Mouse (Mus musculus) liver, embryonic 14.5 days (tissue): ENCODE results near the gene Vmn1r203. TPM values are rescaled to one million over a fixed set of nuclear protein-coding genes. Genes with fewer than 3 reads are reported as not detected.
"Not testable (repeated sequence)": the region's sequence is repeated elsewhere in the genome, so short reads cannot be mapped to it uniquely, and the experiment has no call there.

ENCODE experiments used
- ATAC-seq: fragments of 200-750 bp; cut with Nextera tagmentation; 2 replicates; pipeline ENCODE4 v1.8.0; 2017; ENCODE audit warnings: moderate number of reproducible peaks, mild to moderate bottlenecking, moderate library complexity; ENCODE audit not compliant: insufficient read depth
- DNase-seq, 3 experiments: peaks; one replicate each; pipeline ENCODE4 v3.0.0-alpha.2; 2012 to 2013; ENCODE audit warnings: low read depth in 3 of 3, low spot score in 3 of 3
- H3K27ac ChIP-seq: fragments of 300-500 bp; sonication (generic); 2 replicates; pipeline ENCODE4 v1.5.1; 2014; ENCODE audit warnings: moderate library complexity, mild to moderate bottlenecking, control low read depth, inconsistent platforms
- H3K27me3 ChIP-seq: fragments of 300-500 bp; sonication (generic); 2 replicates; pipeline ENCODE4 v1.6.1; 2014; ENCODE audit warnings: mild to moderate bottlenecking, low read length, moderate library complexity; ENCODE audit not compliant: control insufficient read depth, insufficient read depth
- H3K36me3 ChIP-seq: fragments of 300-500 bp; sonication (generic); replicated peaks from 2 replicates; pipeline ENCODE4 v1.6.1; 2014; ENCODE audit warnings: low read depth; ENCODE audit not compliant: control insufficient read depth, insufficient read depth
- H3K4me1 ChIP-seq, 2 experiments: fragments of 200-500 bp in 1 of 2; fragments of 300-500 bp in 1 of 2; sonication (generic) in 1 of 2; replicated peaks; 2 replicates each; pipeline ENCODE4 v1.6.1; 2012 to 2014; ENCODE audit warnings: antibody characterized with exemption in 1 of 2, inconsistent platforms in 1 of 2, low read length in 1 of 2; ENCODE audit not compliant: control insufficient read depth in 2 of 2, insufficient read depth in 2 of 2
- H3K4me2 ChIP-seq: fragments of 300-500 bp; sonication (generic); 2 replicates; pipeline ENCODE4 v1.6.1; 2014; ENCODE audit warnings: low read depth, mild to moderate bottlenecking, control low read depth, moderate library complexity
- H3K4me3 ChIP-seq, 2 experiments: fragments of 200-500 bp in 1 of 2; fragments of 300-500 bp in 1 of 2; sonication (generic) in 1 of 2; 2 replicates each; pipeline ENCODE4 v1.5.1; 2012 to 2014; ENCODE audit warnings: low read depth in 2 of 2, low read length in 2 of 2, mild to moderate bottlenecking in 2 of 2, control low read depth in 1 of 2, inconsistent platforms in 1 of 2, moderate library complexity in 1 of 2; ENCODE audit not compliant: insufficient read depth in 1 of 2
- H3K9ac ChIP-seq: fragments of 300-500 bp; sonication (generic); replicated peaks from 2 replicates; pipeline ENCODE4 v1.6.1; 2014; ENCODE audit warnings: mild to moderate bottlenecking, control low read depth, moderate library complexity
- H3K9me3 ChIP-seq: fragments of 300-500 bp; sonication (generic); 2 replicates; pipeline ENCODE4 v1.6.1; 2016; ENCODE audit warnings: low read length, mixed read lengths; ENCODE audit not compliant: control insufficient read depth
- CTCF ChIP-seq: IDR thresholded peaks from 2 replicates; pipeline ENCODE4 v1.5.1; 2016; ENCODE audit warnings: antibody characterized with exemption, low read depth, control low read depth
- EP300 ChIP-seq: IDR thresholded peaks from 2 replicates; pipeline ENCODE4 v1.6.1; 2016; ENCODE audit warnings: antibody characterized with exemption, low read depth
- WGBS: fragments of 180-500 bp; shearing (Covaris S2); extraction: QIAGEN DNeasy Blood & Tissue Kit; methylation state at CpG from one replicate; pipeline ENCODE4 v1.1.7; 2014; ENCODE audit not compliant: insufficient replicate concordance; 5-methylcytosine and 5-hydroxymethylcytosine counted together
- polyA plus RNA-seq, 2 experiments: library from polyadenylated mRNA; depleted of rRNA in 1 of 2; stranded (reverse) in 1 of 2; unstranded in 1 of 2; fragments of >200 nt; fragmentation: Nextera tagmentation in 1 of 2; extraction: Ambion mirVana in 1 of 2; gene quantifications; 2 replicates each; pipeline versions ENCODE4 v1.2.1 to v1.2.3; 2012 to 2014

Gene Vmn1r203
- polyA plus RNA-seq (2012; rRNA removed) (not detected in 2 replicates), polyA plus RNA-seq (2014; fragmentation: Nextera tagmentation; extraction: Ambion mirVana) (not detected in 2 replicates)

- Histone ChIP-seq H3K4me2 (no peak within 1 kb of the TSS), H3K4me1 (no peaks in the 10 kb centered on the region), H3K4me3 (no peak within 1 kb of the TSS), H3K27ac (no peak within 1 kb of the TSS), H3K9ac (no peak within 1 kb of the TSS), H3K9me3 (no peaks in the 10 kb centered on the region), H3K27me3 (no peaks in the 10 kb centered on the region), H3K36me3 (no peaks in the 10 kb centered on the region)
- no peak for ATAC-seq
- DNase-seq: no peak
- TF ChIP-seq CTCF: no peak
- TF ChIP-seq EP300: no peak
Measured at GRCm38 (mm10) chr13:22517814-22518213, at the start of gene Vmn1r203. TSS of gene Vmn1r203 (plus strand) at chr13:22518114.

GRCm38 (mm10) chr13:22471623-22472022 is 46.3 kb upstream of the Vmn1r203 start, which contains the start of gene Vmn1r201:
TSS of gene Vmn1r201 (plus strand) at chr13:22471923.
- WGBS: 31% methylated on average over 1 of the region's 1 CpGs
- Histone ChIP-seq H3K9me3 (no peaks in the 10 kb centered on the region), H3K4me2 (no peak within 1 kb of the TSS), H3K4me3 (no peak within 1 kb of the TSS), H3K27ac (no peak within 1 kb of the TSS), H3K4me1 (no peaks in the 10 kb centered on the region), H3K9ac (no peak within 1 kb of the TSS), H3K36me3 (no peaks in the 10 kb centered on the region), H3K27me3 (no peaks in the 10 kb centered on the region)
- TF ChIP-seq CTCF (no peak), EP300 (no peak)
- DNase-seq (no peak), ATAC-seq (no peak)

- Histone ChIP-seq H3K4me3 (no peak overlapping the region), H3K4me1 (no peaks in the 10 kb centered on the region), H3K9ac (no peak overlapping the region), H3K27me3 (no peaks in the 10 kb centered on the region), H3K36me3 (no peaks in the 10 kb centered on the region), H3K9me3 (no peaks in the 10 kb centered on the region), H3K4me2 (no peak overlapping the region), H3K27ac (no peak overlapping the region)
- WGBS: 50% methylated on average over 3 of the region's 3 CpGs
- ATAC-seq (no peak), DNase-seq (no peak)
- no peak for TF ChIP-seq EP300
- TF ChIP-seq CTCF: no peak
Measured at GRCm38 (mm10) chr13:22502431-22502830, 15.5 kb upstream of the Vmn1r203 start.

GRCm38 (mm10) chr13:22505281-22505680 is 12.6 kb upstream of the Vmn1r203 start, which contains the start of gene Vmn1r202:
TSS of gene Vmn1r202 (minus strand) at chr13:22505381.
- Histone ChIP-seq H3K4me2 (no peak within 1 kb of the TSS), H3K36me3 (no peaks in the 10 kb centered on the region), H3K4me3 (no peak within 1 kb of the TSS), H3K27ac (no peak within 1 kb of the TSS), H3K27me3 (no peaks in the 10 kb centered on the region), H3K9ac (no peak within 1 kb of the TSS), H3K9me3 (no peaks in the 10 kb centered on the region), H3K4me1 (no peaks in the 10 kb centered on the region)
- DNase-seq (no peak), ATAC-seq (no peak)
- no peak for TF ChIP-seq CTCF
- no peak for TF ChIP-seq EP300

GRCm38 (mm10) chr13:22552898-22553297 is 35.0 kb downstream of the Vmn1r203 start, which contains the start of gene Vmn1r204:
TSS of gene Vmn1r204 (plus strand) at chr13:22553198.
- WGBS: 43% methylated on average over 1 of the region's 1 CpGs
- H3K4me3 ChIP-seq, ATAC-seq, H3K9ac ChIP-seq, H3K9me3 ChIP-seq, H3K4me1 ChIP-seq, H3K27ac ChIP-seq, H3K4me2 ChIP-seq, H3K36me3 ChIP-seq, DNase-seq, H3K27me3 ChIP-seq: not testable (repeated sequence)

GRCm38 (mm10) chr13:22574911-22575310 is 57.0 kb downstream of the Vmn1r203 start:
- H3K4me1 ChIP-seq, H3K27ac ChIP-seq, ATAC-seq, H3K36me3 ChIP-seq, H3K9ac ChIP-seq, DNase-seq, H3K9me3 ChIP-seq, H3K4me2 ChIP-seq, H3K27me3 ChIP-seq, H3K4me3 ChIP-seq: not testable (repeated sequence)
- 55% methylated on average over 3 of the region's 3 CpGs for WGBS

Other genes starting within 250 kb of the Vmn1r203 start
- gene Vmn1r195, start 247.6 kb upstream of the Vmn1r203 start, polyA plus RNA-seq (2012; rRNA removed): not detected in 2 replicates
- not detected in 2 replicates for gene Vmn1r195, start 247.6 kb upstream of the Vmn1r203 start, polyA plus RNA-seq (2014; fragmentation: Nextera tagmentation; extraction: Ambion mirVana)
- not detected in 2 replicates for gene Vmn1r196, start 228.2 kb upstream of the Vmn1r203 start, polyA plus RNA-seq (2012; rRNA removed)
- gene Vmn1r196, start 228.2 kb upstream of the Vmn1r203 start, polyA plus RNA-seq (2014; fragmentation: Nextera tagmentation; extraction: Ambion mirVana): not detected in 2 replicates
- gene Vmn1r197, start 193.5 kb upstream of the Vmn1r203 start, polyA plus RNA-seq (2012; rRNA removed): not detected in 2 replicates
- gene Vmn1r197, start 193.5 kb upstream of the Vmn1r203 start, polyA plus RNA-seq (2014; fragmentation: Nextera tagmentation; extraction: Ambion mirVana): not detected in 2 replicates
- gene Vmn1r198, start 167.8 kb upstream of the Vmn1r203 start, polyA plus RNA-seq (2012; rRNA removed): not detected in 2 replicates
- not detected in 2 replicates for gene Vmn1r198, start 167.8 kb upstream of the Vmn1r203 start, polyA plus RNA-seq (2014; fragmentation: Nextera tagmentation; extraction: Ambion mirVana)
- gene Vmn1r199, start 138.3 kb upstream of the Vmn1r203 start, polyA plus RNA-seq (2012; rRNA removed): not detected in 2 replicates
- not detected in 2 replicates for gene Vmn1r199, start 138.3 kb upstream of the Vmn1r203 start, polyA plus RNA-seq (2014; fragmentation: Nextera tagmentation; extraction: Ambion mirVana)
- gene Vmn1r200, start 127.7 kb upstream of the Vmn1r203 start, polyA plus RNA-seq (2012; rRNA removed): not detected in 2 replicates
- gene Vmn1r200, start 127.7 kb upstream of the Vmn1r203 start, polyA plus RNA-seq (2014; fragmentation: Nextera tagmentation; extraction: Ambion mirVana): not detected in 2 replicates
- not detected in 2 replicates for gene Vmn1r201, start 46.2 kb upstream of the Vmn1r203 start, polyA plus RNA-seq (2012; rRNA removed)
- not detected in 2 replicates for gene Vmn1r201, start 46.2 kb upstream of the Vmn1r203 start, polyA plus RNA-seq (2014; fragmentation: Nextera tagmentation; extraction: Ambion mirVana)
- gene Vmn1r202, start 12.7 kb upstream of the Vmn1r203 start, polyA plus RNA-seq (2012; rRNA removed): not detected in 2 replicates
- not detected in 2 replicates for gene Vmn1r202, start 12.7 kb upstream of the Vmn1r203 start, polyA plus RNA-seq (2014; fragmentation: Nextera tagmentation; extraction: Ambion mirVana)
- gene Vmn1r204, start 35.1 kb downstream of the Vmn1r203 start, polyA plus RNA-seq (2012; rRNA removed): not detected in 2 replicates
- gene Vmn1r204, start 35.1 kb downstream of the Vmn1r203 start, polyA plus RNA-seq (2014; fragmentation: Nextera tagmentation; extraction: Ambion mirVana): not detected in 2 replicates
- not detected in 2 replicates for gene Vmn1r205, start 74.9 kb downstream of the Vmn1r203 start, polyA plus RNA-seq (2012; rRNA removed)
- gene Vmn1r205, start 74.9 kb downstream of the Vmn1r203 start, polyA plus RNA-seq (2014; fragmentation: Nextera tagmentation; extraction: Ambion mirVana): not detected in 2 replicates
- not detected in 2 replicates for gene Vmn1r206, start 106.1 kb downstream of the Vmn1r203 start, polyA plus RNA-seq (2012; rRNA removed)
- not detected in 2 replicates for gene Vmn1r206, start 106.1 kb downstream of the Vmn1r203 start, polyA plus RNA-seq (2014; fragmentation: Nextera tagmentation; extraction: Ambion mirVana)
- gene Vmn1r207-ps, start 211.5 kb downstream of the Vmn1r203 start, polyA plus RNA-seq (2012; rRNA removed): not detected in 2 replicates
- gene Vmn1r207-ps, start 211.5 kb downstream of the Vmn1r203 start, polyA plus RNA-seq (2014; fragmentation: Nextera tagmentation; extraction: Ambion mirVana): not detected in 2 replicates